Mouse (Mus musculus): ENCODE data around the gene Hic1.

Hic1 gene

GRCm38 (mm10) chr11:75168590-75169361, 543 bp downstream of the Hic1 start:
- DNase-seq (ENCODE audit: extremely low read depth, insufficient read length, low spot score), result no peak

GRCm38 (mm10) chr11:75167643-75168589, 1.4 kb downstream of the Hic1 start:
- DNase-seq (ENCODE audit: extremely low read depth, insufficient read length, low spot score), result no peak

- DNase-seq (ENCODE audit: extremely low read depth, insufficient read length, low spot score), result no peak
These were observed 2.3 kb downstream of the Hic1 start for GRCm38 (mm10) chr11:75166861-75167642.

- no peak for DNase-seq (ENCODE audit: extremely low read depth, insufficient read length, low spot score)
These were observed 3.0 kb downstream of the Hic1 start for GRCm38 (mm10) chr11:75166193-75166842.

GRCm38 (mm10) chr11:75165441-75166192, 3.7 kb downstream of the Hic1 start:
- DNase-seq (ENCODE audit: extremely low read depth, insufficient read length, low spot score), result peak; percentile 47

GRCm38 (mm10) chr11:75164750-75165149, 4.6 kb downstream of the Hic1 start:
- no peak for DNase-seq (ENCODE audit: extremely low read depth, insufficient read length, low spot score)

- DNase-seq (ENCODE audit: extremely low read depth, insufficient read length, low spot score), result no peak
These were observed 5.3 kb downstream of the Hic1 start for GRCm38 (mm10) chr11:75164051-75164450.

GRCm38 (mm10) chr11:75163379-75163778, 5.9 kb downstream of the Hic1 start:
- no peak for DNase-seq (ENCODE audit: extremely low read depth, insufficient read length, low spot score)

- no peak for DNase-seq (ENCODE audit: extremely low read depth, insufficient read length, low spot score)
These were observed 6.7 kb downstream of the Hic1 start for GRCm38 (mm10) chr11:75162591-75163080.

GRCm38 (mm10) chr11:75161417-75162008, 7.8 kb downstream of the Hic1 start:
- DNase-seq (ENCODE audit: extremely low read depth, insufficient read length, low spot score), result no peak

- no peak for DNase-seq (ENCODE audit: extremely low read depth, insufficient read length, low spot score)
These were observed 8.4 kb downstream of the Hic1 start for GRCm38 (mm10) chr11:75160954-75161353.

GRCm38 (mm10) chr11:75159564-75159963, 9.8 kb downstream of the Hic1 start:
- no peak for DNase-seq (ENCODE audit: extremely low read depth, insufficient read length, low spot score)

- DNase-seq (ENCODE audit: extremely low read depth, insufficient read length, low spot score), result no peak
These were observed 10.9 kb downstream of the Hic1 start for GRCm38 (mm10) chr11:75158432-75158831.

- DNase-seq (ENCODE audit: extremely low read depth, insufficient read length, low spot score), result no peak
These were observed 11.4 kb downstream of the Hic1 start for GRCm38 (mm10) chr11:75157901-75158300.

- no peak for DNase-seq (ENCODE audit: extremely low read depth, insufficient read length, low spot score)
These were observed 12.3 kb downstream of the Hic1 start for GRCm38 (mm10) chr11:75157037-75157436.

- no peak for DNase-seq (ENCODE audit: extremely low read depth, insufficient read length, low spot score)
These were observed 12.9 kb downstream of the Hic1 start for GRCm38 (mm10) chr11:75156416-75156815.

- DNase-seq (ENCODE audit: extremely low read depth, insufficient read length, low spot score), result no peak
These were observed 13.3 kb downstream of the Hic1 start for GRCm38 (mm10) chr11:75155985-75156384.

GRCm38 (mm10) chr11:75154053-75154585, 15.2 kb downstream of the Hic1 start:
- DNase-seq (ENCODE audit: extremely low read depth, insufficient read length, low spot score), result no peak
